Mouse (Mus musculus) C2C12 (cell line): ENCODE measurements around the gene Sbno1.

Experiments used
- CTCF ChIP-seq: IDR thresholded peaks from one replicate; pipeline ENCODE4 v1.5.1; 2011; ENCODE audit not compliant: control insufficient read depth, insufficient read depth, insufficient read length
- MAX ChIP-seq: IDR thresholded peaks from one replicate; pipeline ENCODE4 v1.6.1; 2011; ENCODE audit warnings: mild to moderate bottlenecking, control low read depth
- MYOG ChIP-seq: IDR thresholded peaks from one replicate; pipeline ENCODE4 v1.6.1; 2011; ENCODE audit not compliant: control insufficient read depth, insufficient read length; ENCODE audit errors: extremely low read depth

- TF ChIP-seq CTCF = no peak
- TF ChIP-seq MAX = no peak
- no peak for TF ChIP-seq MYOG
Observed at GRCm38 (mm10) chr5:124439447-124440093, 13.8 kb upstream of the Sbno1 start, which contains the start of gene Kmt5a.
